Mouse (Mus musculus) large intestine, adult 2 months (tissue): ENCODE results near the gene Scarf2. TPM values are rescaled to one million over a fixed set of nuclear protein-coding genes. Genes with fewer than 3 reads are reported as not detected.

Experiments
- DNase-seq: peaks from one replicate; pipeline ENCODE4 v3.0.0-alpha.2; 2012; ENCODE audit warnings: low read depth, low spot score
- WGBS: fragments of 180-500 bp; shearing (Covaris S2); methylation state at CpG from one replicate; pipeline ENCODE4 v1.1.7; 2018; 5-methylcytosine and 5-hydroxymethylcytosine counted together
- polyA plus RNA-seq: library from polyadenylated mRNA; depleted of rRNA; stranded (reverse); fragments of >200 nt; gene quantifications from 2 replicates; pipeline ENCODE4 v1.2.3, GENCODE M21; 2012

Scarf2 gene
- polyA plus RNA-seq, 1 experiment, result 10.5 TPM

- WGBS, result 72% methylated on average over 2 of the region's 2 CpGs
- no peak for DNase-seq
Observed at GRCm38 (mm10) chr16:17826500-17826899, 29.4 kb downstream of the Scarf2 start.

GRCm38 (mm10) chr16:17828229-17828628 lies 31.1 kb downstream of the Scarf2 start:
- no peak for DNase-seq
- WGBS, result 88% methylated on average over 2 of the region's 2 CpGs

GRCm38 (mm10) chr16:17828867-17829266 lies 31.8 kb downstream of the Scarf2 start:
- no peak for DNase-seq
- WGBS, result 75% methylated on average over 3 of the region's 3 CpGs

GRCm38 (mm10) chr16:17830385-17831178 lies 33.5 kb downstream of the Scarf2 start:
- no peak for DNase-seq
- 68% methylated on average over 10 of the region's 10 CpGs for WGBS

GRCm38 (mm10) chr16:17831781-17832180 lies 34.7 kb downstream of the Scarf2 start:
- WGBS, result 15% methylated on average over 11 of the region's 11 CpGs
- DNase-seq, result no peak

GRCm38 (mm10) chr16:17832821-17833220 lies 35.7 kb downstream of the Scarf2 start, which contains the start of gene B830017H08Rik:
B830017H08Rik (plus strand) TSS chr16:17833121.
- 37% methylated on average over 7 of the region's 7 CpGs for WGBS
- no peak for DNase-seq

GRCm38 (mm10) chr16:17833321-17833680 lies 36.2 kb downstream of the Scarf2 start:
- DNase-seq, result no peak
- under 1% methylated on average over 37 of the region's 37 CpGs for WGBS

- WGBS, result 2% methylated on average over 83 of the region's 103 CpGs
- DNase-seq, result no peak
Observed at GRCm38 (mm10) chr16:17833681-17834399, 36.8 kb downstream of the Scarf2 start.

GRCm38 (mm10) chr16:17834543-17834942 lies 37.5 kb downstream of the Scarf2 start:
- 54% methylated on average over 7 of the region's 7 CpGs for WGBS
- DNase-seq, result no peak

GRCm38 (mm10) chr16:17835481-17835880 lies 38.4 kb downstream of the Scarf2 start:
- WGBS, result 44% methylated on average over 13 of the region's 13 CpGs
- DNase-seq, result no peak

GRCm38 (mm10) chr16:17838051-17838450 lies 41.0 kb downstream of the Scarf2 start, which contains the start of gene Car15:
Car15 (minus strand) TSS chr16:17838364.
- WGBS, result 58% methylated on average over 6 of the region's 6 CpGs
- DNase-seq, result no peak

- DNase-seq, result no peak
- WGBS, result 85% methylated on average over 4 of the region's 4 CpGs
Observed at GRCm38 (mm10) chr16:17839976-17840375, 42.9 kb downstream of the Scarf2 start.

GRCm38 (mm10) chr16:17842437-17842836 lies 45.4 kb downstream of the Scarf2 start:
- DNase-seq, result no peak
- WGBS, result 94% methylated on average over 7 of the region's 7 CpGs

GRCm38 (mm10) chr16:17843701-17844365 lies 46.8 kb downstream of the Scarf2 start:
- DNase-seq, result no peak
- WGBS, result 85% methylated on average over 10 of the region's 10 CpGs

GRCm38 (mm10) chr16:17848431-17848830 lies 51.3 kb downstream of the Scarf2 start:
- no peak for DNase-seq
- WGBS, result 97% methylated on average over 6 of the region's 6 CpGs

GRCm38 (mm10) chr16:17848928-17849327 lies 51.8 kb downstream of the Scarf2 start:
- WGBS, result 16% methylated on average over 1 of the region's 1 CpGs
- DNase-seq, result no peak

GRCm38 (mm10) chr16:17849486-17849885 lies 52.4 kb downstream of the Scarf2 start:
- 83% methylated on average over 6 of the region's 6 CpGs for WGBS
- no peak for DNase-seq

- WGBS, result 97% methylated on average over 5 of the region's 5 CpGs
- DNase-seq, result no peak
Observed at GRCm38 (mm10) chr16:17851331-17851730, 54.2 kb downstream of the Scarf2 start.

GRCm38 (mm10) chr16:17851860-17852259 lies 54.8 kb downstream of the Scarf2 start:
- WGBS, result 88% methylated on average over 1 of the region's 1 CpGs
- no peak for DNase-seq

GRCm38 (mm10) chr16:17853263-17853662 lies 56.2 kb downstream of the Scarf2 start:
- WGBS, result 68% methylated on average over 2 of the region's 2 CpGs
- DNase-seq, result no peak
